Mouse (Mus musculus) gastrocnemius, postnatal 25 days (tissue): ENCODE data around the gene Gbgt1. TPM values are rescaled to one million over a fixed set of nuclear protein-coding genes. Genes with fewer than 3 reads are reported as not detected.
A peak's percentile ranks its signal among the peaks of the same experiment; 100 is the strongest.
"Not testable (repeated sequence)": the region's sequence is repeated elsewhere in the genome, so short reads cannot be mapped to it uniquely, and the experiment has no call there.

ENCODE experiments used
- DNase-seq: peaks from one replicate; pipeline ENCODE4 v3.0.0; 2022
- long read RNA-seq, 2 experiments: library from polyadenylated mRNA; stranded (forward); transcript quantifications; one replicate each; pipeline ENCODE4 v2.0.0; 2021
- total RNA-seq, 2 experiments: library from RNA; stranded (reverse); gene quantifications; 1 replicate in 1 of 2; 2 replicates in 1 of 2; pipeline ENCODE4 v1.2.3; 2021

Gbgt1 gene
- 1 to 10 TPM in 1 of 2 experiments, under 1 TPM in 1; 0.54 to 1.0 TPM for total RNA-seq
- long read RNA-seq, experiment 1: 0 reads
- long read RNA-seq, experiment 2: 0 reads

GRCm38 (mm10) chr2:28496671-28497070 lies at the start of gene Gbgt1:
TSS of gene Gbgt1 (plus strand) at chr2:28496891.
- DNase-seq: no peak

- no peak for DNase-seq
Measured at GRCm38 (mm10) chr2:28447315-28447670, 49.4 kb upstream of the Gbgt1 start.

GRCm38 (mm10) chr2:28451663-28452062 lies 45.0 kb upstream of the Gbgt1 start:
- no peak for DNase-seq

GRCm38 (mm10) chr2:28453539-28453938 lies 43.2 kb upstream of the Gbgt1 start:
- DNase-seq: no peak

- DNase-seq: no peak
Measured at GRCm38 (mm10) chr2:28456616-28457015, 40.1 kb upstream of the Gbgt1 start.

GRCm38 (mm10) chr2:28463919-28464318 lies 32.8 kb upstream of the Gbgt1 start:
- no peak for DNase-seq

GRCm38 (mm10) chr2:28464919-28465318 lies 31.8 kb upstream of the Gbgt1 start:
- DNase-seq: no peak

GRCm38 (mm10) chr2:28465836-28466518 lies 30.7 kb upstream of the Gbgt1 start, which contains the start of gene 1700007K13Rik:
TSS of gene 1700007K13Rik (minus strand) at chr2:28466332.
- DNase-seq: peak; percentile 38

GRCm38 (mm10) chr2:28467860-28468485 lies 28.7 kb upstream of the Gbgt1 start, which contains the start of gene Mrps2:
TSS of gene Mrps2 (plus strand) at chr2:28468066.
- DNase-seq: peak; percentile 81

- no peak for DNase-seq
Measured at GRCm38 (mm10) chr2:28468486-28469225, 28.0 kb upstream of the Gbgt1 start.

- DNase-seq: no peak
Measured at GRCm38 (mm10) chr2:28469461-28469860, 27.2 kb upstream of the Gbgt1 start.

- DNase-seq: no peak
Measured at GRCm38 (mm10) chr2:28470591-28470990, 26.1 kb upstream of the Gbgt1 start.

GRCm38 (mm10) chr2:28472011-28472410 lies 24.7 kb upstream of the Gbgt1 start:
- DNase-seq: not testable (repeated sequence)

- not testable (repeated sequence) for DNase-seq
Measured at GRCm38 (mm10) chr2:28477993-28478392, 18.7 kb upstream of the Gbgt1 start.

GRCm38 (mm10) chr2:28479208-28480204 lies 17.2 kb upstream of the Gbgt1 start:
- peak; percentile 3 for DNase-seq

GRCm38 (mm10) chr2:28483861-28484260 lies 12.8 kb upstream of the Gbgt1 start:
- DNase-seq: peak; percentile 2

- DNase-seq: no peak
Measured at GRCm38 (mm10) chr2:28494521-28494920, 2.2 kb upstream of the Gbgt1 start.

GRCm38 (mm10) chr2:28495207-28495756 lies 1.4 kb upstream of the Gbgt1 start:
- no peak for DNase-seq

GRCm38 (mm10) chr2:28495801-28496595 lies 693 bp upstream of the Gbgt1 start:
- DNase-seq: no peak

- DNase-seq: no peak
Measured at GRCm38 (mm10) chr2:28497561-28497960, 870 bp downstream of the Gbgt1 start.
